Mouse (Mus musculus) hindbrain, embryonic 11.5 days (tissue): ENCODE data around the gene Frmd4b. TPM values are rescaled to one million over a fixed set of nuclear protein-coding genes. Genes with fewer than 3 reads are reported as not detected.

Experiments
- ATAC-seq: fragments of 200-750 bp; cut with Nextera tagmentation; 2 replicates; pipeline ENCODE4 v1.8.0; 2017; ENCODE audit warnings: mild to moderate bottlenecking, moderate TSS enrichment, moderate library complexity; ENCODE audit not compliant: low FRiP score
- DNase-seq: peaks from one replicate; pipeline ENCODE4 v3.0.0-alpha.2; 2015; ENCODE audit warnings: low spot score
- H3K27ac ChIP-seq: fragments of 300-500 bp; sonication (generic); 2 replicates; pipeline ENCODE4 v1.5.1; 2014; ENCODE audit warnings: mild to moderate bottlenecking, low read depth, low read length
- H3K27me3 ChIP-seq: fragments of 300-500 bp; sonication (generic); 2 replicates; pipeline ENCODE4 v1.6.1; 2014; ENCODE audit warnings: mild to moderate bottlenecking, low read length, moderate library complexity, mixed read lengths; ENCODE audit not compliant: control insufficient read depth, insufficient read depth
- H3K36me3 ChIP-seq: fragments of 300-500 bp; sonication (generic); 2 replicates; pipeline ENCODE4 v1.6.1; 2014; ENCODE audit warnings: mild to moderate bottlenecking, low read length, moderate library complexity, mixed read lengths; ENCODE audit not compliant: control insufficient read depth, insufficient read depth
- H3K4me1 ChIP-seq: fragments of 300-500 bp; sonication (generic); replicated peaks from 2 replicates; pipeline ENCODE4 v1.6.1; 2014; ENCODE audit warnings: low read length, mixed read lengths; ENCODE audit not compliant: control insufficient read depth, insufficient read depth
- H3K4me2 ChIP-seq: fragments of 300-500 bp; sonication (generic); replicated peaks from 2 replicates; pipeline ENCODE4 v1.6.1; 2014; ENCODE audit warnings: mild to moderate bottlenecking, low read depth, low read length
- H3K4me3 ChIP-seq: fragments of 300-500 bp; sonication (generic); 2 replicates; pipeline ENCODE4 v1.5.1; 2014; ENCODE audit warnings: low read depth, low read length
- H3K9ac ChIP-seq: fragments of 300-500 bp; sonication (generic); 2 replicates; pipeline ENCODE4 v1.6.1; 2014; ENCODE audit warnings: low read depth, low read length
- H3K9me3 ChIP-seq: fragments of 300-500 bp; sonication (generic); 2 replicates; pipeline ENCODE4 v1.6.1; 2016; ENCODE audit warnings: low read length; ENCODE audit not compliant: control insufficient read depth
- WGBS: fragments of 180-500 bp; shearing (Covaris S2); extraction: QIAGEN DNeasy Blood & Tissue Kit; methylation state at CpG from one replicate; pipeline ENCODE4 v1.1.7; 2014; 5-methylcytosine and 5-hydroxymethylcytosine counted together
- polyA plus RNA-seq: library from polyadenylated mRNA; unstranded; fragments of >200 nt; fragmentation: Nextera tagmentation; extraction: Ambion mirVana; gene quantifications from 2 replicates; pipeline ENCODE4 v1.2.1, GENCODE M21; 2014

Frmd4b gene
- polyA plus RNA-seq, 1 experiment from 2014 or later, result 50.5 TPM

GRCm38 (mm10) chr6:97487535-97488081 is 129.7 kb downstream of the Frmd4b start:
- Histone ChIP-seq H3K9me3 (no peaks in the 10 kb centered on the region), H3K36me3 (no peaks in the 10 kb centered on the region), H3K4me1 (peaks cover 12% of the 10 kb centered on the region), H3K27ac (no peak overlapping the region), H3K9ac (peak overlapping the region; percentile 44), H3K4me2 (peak overlapping the region; percentile 71), H3K4me3 (peak overlapping the region; percentile 32), H3K27me3 (peaks cover 4% of the 10 kb centered on the region; the same call in 1 of the 2 replicates)
- ATAC-seq (peak; percentile 30; the same call in 1 of the 2 replicates), DNase-seq (peak; percentile 41)
- 2% methylated on average over 37 of the region's 40 CpGs for WGBS

- no peaks in the 10 kb centered on the region for H3K9me3 ChIP-seq
- H3K36me3 ChIP-seq, result no peaks in the 10 kb centered on the region
- no peak overlapping the region for H3K27ac ChIP-seq
- 25% methylated on average over 11 of the region's 11 CpGs for WGBS
- DNase-seq (peak; percentile 19), ATAC-seq (no peak)
- peaks cover 4% of the 10 kb centered on the region; the same call in 1 of the 2 replicates for H3K27me3 ChIP-seq
- H3K9ac ChIP-seq, result no peak overlapping the region
- peaks cover 12% of the 10 kb centered on the region for H3K4me1 ChIP-seq
- peak overlapping the region; percentile 32 for H3K4me3 ChIP-seq
- peak overlapping the region; percentile 71 for H3K4me2 ChIP-seq
Measured at GRCm38 (mm10) chr6:97486813-97487361, 130.5 kb downstream of the Frmd4b start.

- Histone ChIP-seq H3K4me3 (no peak overlapping the region), H3K4me1 (peaks cover 12% of the 10 kb centered on the region), H3K9me3 (no peaks in the 10 kb centered on the region), H3K27ac (no peak overlapping the region), H3K9ac (no peak overlapping the region), H3K36me3 (no peaks in the 10 kb centered on the region), H3K4me2 (no peak overlapping the region), H3K27me3 (peaks cover 4% of the 10 kb centered on the region; the same call in 1 of the 2 replicates)
- no peak for ATAC-seq
- 83% methylated on average over 11 of the region's 11 CpGs for WGBS
- DNase-seq, result no peak
Measured at GRCm38 (mm10) chr6:97485886-97486386, 131.4 kb downstream of the Frmd4b start.

- Histone ChIP-seq H3K4me3 (no peak overlapping the region), H3K27me3 (no peaks in the 10 kb centered on the region), H3K4me2 (no peak overlapping the region), H3K4me1 (peaks cover 4% of the 10 kb centered on the region; the same call in 1 of the 2 replicates), H3K9me3 (no peaks in the 10 kb centered on the region), H3K36me3 (no peaks in the 10 kb centered on the region), H3K27ac (no peak overlapping the region), H3K9ac (no peak overlapping the region)
- DNase-seq (no peak), ATAC-seq (no peak)
- 77% methylated on average over 6 of the region's 6 CpGs for WGBS
Measured at GRCm38 (mm10) chr6:97481912-97482311, 135.4 kb downstream of the Frmd4b start.

GRCm38 (mm10) chr6:97478981-97479860 is 138.1 kb downstream of the Frmd4b start:
- DNase-seq, result no peak
- H3K27me3 ChIP-seq, result no peaks in the 10 kb centered on the region
- H3K9ac ChIP-seq, result no peak overlapping the region
- H3K4me3 ChIP-seq, result no peak overlapping the region
- H3K4me2 ChIP-seq, result no peak overlapping the region
- H3K36me3 ChIP-seq, result no peaks in the 10 kb centered on the region
- H3K4me1 ChIP-seq, result 0 out of 2 replicates have a peak, but pooled peaks cover 2% of the 10 kb centered on the region
- 47% methylated on average over 19 of the region's 19 CpGs for WGBS
- H3K9me3 ChIP-seq, result no peaks in the 10 kb centered on the region
- ATAC-seq, result no peak
- H3K27ac ChIP-seq, result no peak overlapping the region

- WGBS, result 94% methylated on average over 4 of the region's 4 CpGs
- ATAC-seq (no peak), DNase-seq (no peak)
- Histone ChIP-seq H3K36me3 (no peaks in the 10 kb centered on the region), H3K4me2 (no peak overlapping the region), H3K4me3 (no peak overlapping the region), H3K4me1 (no peaks in the 10 kb centered on the region), H3K9me3 (no peaks in the 10 kb centered on the region), H3K9ac (no peak overlapping the region), H3K27ac (no peak overlapping the region), H3K27me3 (no peaks in the 10 kb centered on the region)
Measured at GRCm38 (mm10) chr6:97473672-97474071, 143.7 kb downstream of the Frmd4b start.

- H3K27ac ChIP-seq, result no peak overlapping the region
- no peak for DNase-seq
- H3K36me3 ChIP-seq, result no peaks in the 10 kb centered on the region
- H3K9ac ChIP-seq, result no peak overlapping the region
- no peak overlapping the region for H3K4me2 ChIP-seq
- no peak for ATAC-seq
- H3K9me3 ChIP-seq, result no peaks in the 10 kb centered on the region
- no peaks in the 10 kb centered on the region for H3K4me1 ChIP-seq
- WGBS, result 80% methylated on average over 4 of the region's 4 CpGs
- no peaks in the 10 kb centered on the region for H3K27me3 ChIP-seq
- no peak overlapping the region for H3K4me3 ChIP-seq
Measured at GRCm38 (mm10) chr6:97472873-97473550, 144.3 kb downstream of the Frmd4b start.

GRCm38 (mm10) chr6:97463898-97464524 is 153.3 kb downstream of the Frmd4b start:
- WGBS, result 65% methylated on average over 17 of the region's 17 CpGs
- ATAC-seq (no peak), DNase-seq (no peak)
- no peak overlapping the region for H3K9ac ChIP-seq
- H3K27ac ChIP-seq, result no peak overlapping the region
- no peaks in the 10 kb centered on the region for H3K27me3 ChIP-seq
- no peak overlapping the region for H3K4me3 ChIP-seq
- H3K4me1 ChIP-seq, result no peaks in the 10 kb centered on the region
- H3K4me2 ChIP-seq, result no peak overlapping the region
- no peaks in the 10 kb centered on the region for H3K36me3 ChIP-seq
- no peaks in the 10 kb centered on the region for H3K9me3 ChIP-seq
